Mouse (Mus musculus) bone marrow macrophage, adult 2 months (primary cell): ENCODE measurements at regions not wholly inside any gene's neighbourhood (a gene's known extent, or its start where the extent isn't known, plus 50 kb on each side); places are given as distances from the start of the nearest gene placed in this dataset.

Experiments used
- H3K27ac ChIP-seq: 2 replicates; pipeline ENCODE4 v1.5.1; 2012; ENCODE audit warnings: low read depth, low read length; ENCODE audit not compliant: insufficient read depth
- H3K4me1 ChIP-seq: 2 replicates; pipeline ENCODE4 v1.6.1; 2012; ENCODE audit warnings: low read length; ENCODE audit not compliant: control insufficient read depth, insufficient read depth
- H3K4me3 ChIP-seq: 2 replicates; pipeline ENCODE4 v1.5.1; 2012; ENCODE audit warnings: mild to moderate bottlenecking, low read length, moderate library complexity; ENCODE audit not compliant: insufficient read depth
- CTCF ChIP-seq: IDR thresholded peaks from 2 replicates; pipeline ENCODE4 v1.5.1; 2012; ENCODE audit warnings: low read depth, mild to moderate bottlenecking, low read length, moderate library complexity
- POLR2A ChIP-seq: IDR thresholded peaks from 2 replicates; pipeline ENCODE4 v1.6.1; 2012; ENCODE audit warnings: mild to moderate bottlenecking, low read depth, low read length, borderline replicate concordance

- H3K27ac ChIP-seq = no peak overlapping the region
- no peak for TF ChIP-seq POLR2A
- TF ChIP-seq CTCF = no peak
- H3K4me1 ChIP-seq = peaks cover 17% of the 10 kb centered on the region
- no peak overlapping the region for H3K4me3 ChIP-seq
Measured at GRCm38 (mm10) chr7:110715110-110715509, 52.9 kb upstream of the Ampd3 start.

- TF ChIP-seq CTCF = no peak
- no peak for TF ChIP-seq POLR2A
- H3K27ac ChIP-seq = no peak overlapping the region
- peaks cover 13% of the 10 kb centered on the region for H3K4me1 ChIP-seq
- no peak overlapping the region for H3K4me3 ChIP-seq
Measured at GRCm38 (mm10) chr7:110715545-110715944, 52.5 kb upstream of the Ampd3 start.

GRCm38 (mm10) chr7:110717104-110717503, 50.9 kb upstream of the Ampd3 start:
- H3K27ac ChIP-seq = no peak overlapping the region
- no peak overlapping the region for H3K4me3 ChIP-seq
- peaks cover 14% of the 10 kb centered on the region for H3K4me1 ChIP-seq
- TF ChIP-seq POLR2A (no peak), CTCF (no peak)
